Mouse (Mus musculus): ENCODE results near the gene Tub. TPM values are rescaled to one million over a fixed set of nuclear protein-coding genes. Genes with fewer than 3 reads are reported as not detected.

Gene Tub
- polyA plus RNA-seq, 1 experiment, result 0.01 TPM

DNA sequence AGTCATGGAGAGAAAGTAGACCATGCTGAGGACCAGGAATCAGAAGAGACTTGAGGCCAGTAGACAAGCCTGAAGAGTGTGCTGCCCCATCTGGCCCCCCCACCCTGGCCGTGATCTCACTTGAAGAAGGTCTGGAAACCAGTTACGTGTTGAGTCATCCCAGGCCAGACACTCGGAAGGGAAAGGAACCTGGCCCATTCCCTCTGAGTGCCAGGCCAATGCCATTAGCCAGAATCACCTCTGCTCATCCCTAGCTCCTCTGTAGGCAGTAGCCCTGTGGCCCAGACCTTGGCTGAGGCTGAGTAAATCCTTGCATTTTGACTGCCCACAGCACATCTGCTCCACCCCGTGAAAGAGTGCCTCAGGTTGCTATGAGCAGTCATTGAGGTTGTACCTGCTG lies 51.8 kb downstream of the Tub start:
- no peaks in the 10 kb centered on the region for H3K79me2 ChIP-seq (ENCODE audit: control insufficient read depth, insufficient read depth)

DNA sequence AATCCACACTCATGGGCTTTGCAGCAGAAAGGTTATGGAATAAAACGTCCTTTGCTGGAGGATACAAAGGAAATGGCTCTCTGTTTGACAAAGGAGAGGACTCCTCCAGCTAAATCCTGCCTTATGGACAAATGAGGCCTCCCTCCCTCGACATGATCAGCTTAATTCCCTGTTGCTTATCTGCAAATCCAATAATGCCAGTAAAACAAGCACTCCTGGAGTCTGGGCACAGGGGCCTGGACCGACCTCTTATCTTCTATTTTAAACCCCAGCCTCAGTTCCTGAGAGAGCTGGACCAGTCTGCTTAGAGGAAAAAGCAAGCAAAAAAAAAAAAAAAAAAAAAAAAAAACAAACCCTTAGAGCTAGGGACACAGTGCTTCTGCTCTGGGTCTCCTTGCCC lies 53.5 kb downstream of the Tub start:
- TF ChIP-seq CTCF (IDR thresholded peaks at IDR 0.05; ENCODE audit: control insufficient read depth, insufficient read depth, insufficient read length), result no peak
- no peak for TF ChIP-seq MYOG (IDR thresholded peaks at IDR 0.05; ENCODE audit: control insufficient read depth, extremely low read depth, insufficient read length)
- TF ChIP-seq MYOD1 (IDR thresholded peaks at IDR 0.05; ENCODE audit: control insufficient read depth, insufficient read length, low read depth), result no peak
- TF ChIP-seq USF1 (IDR thresholded peaks at IDR 0.05; ENCODE audit: low read depth), result no peak
- no peak for TF ChIP-seq MAX (IDR thresholded peaks at IDR 0.05)
- TF ChIP-seq CEBPB (IDR thresholded peaks at IDR 0.05; ENCODE audit: low read depth), result no peak
- TF ChIP-seq FOSL1 (IDR thresholded peaks at IDR 0.05; ENCODE audit: insufficient read depth, low read length, poor library complexity, severe bottlenecking), result no peak
- no peaks in the 10 kb centered on the region for H3K79me3 ChIP-seq (ENCODE audit: low read depth)

More for the DNA sequence above, 51.8 kb downstream of the Tub start:
- Histone ChIP-seq H3K4me3 (ENCODE audit: insufficient read depth, poor library complexity, severe bottlenecking) (no peak overlapping the region), H3ac (ENCODE audit: control insufficient read depth, insufficient read length, low read depth) (no peak overlapping the region), H3K79me3 (ENCODE audit: low read depth) (no peaks in the 10 kb centered on the region), H3K36me3 (ENCODE audit: control insufficient read depth, insufficient read depth) (no peaks in the 10 kb centered on the region), H3K27me3 (ENCODE audit: control insufficient read depth, insufficient read depth, insufficient read length) (no peaks in the 10 kb centered on the region)
- TF ChIP-seq MYOG (IDR thresholded peaks at IDR 0.05; ENCODE audit: control insufficient read depth, extremely low read depth, insufficient read length) (no peak), FOSL1 (IDR thresholded peaks at IDR 0.05; ENCODE audit: insufficient read depth, low read length, poor library complexity, severe bottlenecking) (no peak), USF1 (IDR thresholded peaks at IDR 0.05; ENCODE audit: low read depth) (no peak), CTCF (IDR thresholded peaks at IDR 0.05; ENCODE audit: control insufficient read depth, insufficient read depth, insufficient read length) (no peak), MAX (IDR thresholded peaks at IDR 0.05) (no peak), MYOD1 (IDR thresholded peaks at IDR 0.05; ENCODE audit: control insufficient read depth, insufficient read length, low read depth) (no peak), CEBPB (IDR thresholded peaks at IDR 0.05; ENCODE audit: low read depth) (no peak)

DNA sequence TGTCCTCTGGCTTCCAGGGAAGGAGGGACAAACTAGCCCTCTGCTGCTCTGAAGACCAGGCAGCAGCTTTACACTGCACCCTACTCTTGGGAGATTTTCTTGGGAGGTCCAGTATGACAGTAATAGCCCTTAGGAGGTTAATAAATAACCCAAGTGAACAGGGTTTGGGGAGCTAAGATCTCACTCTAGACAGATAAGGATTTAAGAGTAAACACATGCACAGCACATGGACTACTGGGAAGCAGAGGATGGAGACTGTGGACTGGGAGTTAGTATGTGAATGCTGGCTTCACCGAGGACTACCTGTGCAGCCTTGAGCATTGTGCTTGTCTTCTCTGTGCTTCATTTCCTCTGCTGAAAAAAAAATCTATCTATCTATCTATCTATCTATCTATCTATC lies 59.1 kb downstream of the Tub start:
- TF ChIP-seq USF1 (IDR thresholded peaks at IDR 0.05; ENCODE audit: low read depth), result no peak
- no peak for TF ChIP-seq FOSL1 (IDR thresholded peaks at IDR 0.05; ENCODE audit: insufficient read depth, low read length, poor library complexity, severe bottlenecking)
- TF ChIP-seq CEBPB (IDR thresholded peaks at IDR 0.05; ENCODE audit: low read depth), result no peak
- TF ChIP-seq CTCF (IDR thresholded peaks at IDR 0.05; ENCODE audit: control insufficient read depth, insufficient read depth, insufficient read length), result no peak
- TF ChIP-seq MAX (IDR thresholded peaks at IDR 0.05), result no peak
- TF ChIP-seq MYOG (IDR thresholded peaks at IDR 0.05; ENCODE audit: control insufficient read depth, extremely low read depth, insufficient read length), result no peak
- no peak for TF ChIP-seq MYOD1 (IDR thresholded peaks at IDR 0.05; ENCODE audit: control insufficient read depth, insufficient read length, low read depth)
- H3K79me3 ChIP-seq (ENCODE audit: low read depth), result no peaks in the 10 kb centered on the region
- H3K4me3 ChIP-seq (ENCODE audit: insufficient read depth, poor library complexity, severe bottlenecking), result no peak overlapping the region
- no peaks in the 10 kb centered on the region for H3K36me3 ChIP-seq (ENCODE audit: control insufficient read depth, insufficient read depth)
- no peak overlapping the region for H3ac ChIP-seq (ENCODE audit: control insufficient read depth, insufficient read length, low read depth)
- H3K27me3 ChIP-seq (ENCODE audit: control insufficient read depth, insufficient read depth, insufficient read length), result peaks cover 17% of the 10 kb centered on the region
- no peaks in the 10 kb centered on the region for H3K79me2 ChIP-seq (ENCODE audit: control insufficient read depth, insufficient read depth)

More for the DNA sequence above, 53.5 kb downstream of the Tub start:
- no peak overlapping the region for H3K4me3 ChIP-seq (ENCODE audit: insufficient read depth, poor library complexity, severe bottlenecking)
- no peaks in the 10 kb centered on the region for H3K79me2 ChIP-seq (ENCODE audit: control insufficient read depth, insufficient read depth)
- H3ac ChIP-seq (ENCODE audit: control insufficient read depth, insufficient read length, low read depth), result no peak overlapping the region
- H3K27me3 ChIP-seq (ENCODE audit: control insufficient read depth, insufficient read depth, insufficient read length), result no peaks in the 10 kb centered on the region
- H3K36me3 ChIP-seq (ENCODE audit: control insufficient read depth, insufficient read depth), result no peaks in the 10 kb centered on the region

DNA sequence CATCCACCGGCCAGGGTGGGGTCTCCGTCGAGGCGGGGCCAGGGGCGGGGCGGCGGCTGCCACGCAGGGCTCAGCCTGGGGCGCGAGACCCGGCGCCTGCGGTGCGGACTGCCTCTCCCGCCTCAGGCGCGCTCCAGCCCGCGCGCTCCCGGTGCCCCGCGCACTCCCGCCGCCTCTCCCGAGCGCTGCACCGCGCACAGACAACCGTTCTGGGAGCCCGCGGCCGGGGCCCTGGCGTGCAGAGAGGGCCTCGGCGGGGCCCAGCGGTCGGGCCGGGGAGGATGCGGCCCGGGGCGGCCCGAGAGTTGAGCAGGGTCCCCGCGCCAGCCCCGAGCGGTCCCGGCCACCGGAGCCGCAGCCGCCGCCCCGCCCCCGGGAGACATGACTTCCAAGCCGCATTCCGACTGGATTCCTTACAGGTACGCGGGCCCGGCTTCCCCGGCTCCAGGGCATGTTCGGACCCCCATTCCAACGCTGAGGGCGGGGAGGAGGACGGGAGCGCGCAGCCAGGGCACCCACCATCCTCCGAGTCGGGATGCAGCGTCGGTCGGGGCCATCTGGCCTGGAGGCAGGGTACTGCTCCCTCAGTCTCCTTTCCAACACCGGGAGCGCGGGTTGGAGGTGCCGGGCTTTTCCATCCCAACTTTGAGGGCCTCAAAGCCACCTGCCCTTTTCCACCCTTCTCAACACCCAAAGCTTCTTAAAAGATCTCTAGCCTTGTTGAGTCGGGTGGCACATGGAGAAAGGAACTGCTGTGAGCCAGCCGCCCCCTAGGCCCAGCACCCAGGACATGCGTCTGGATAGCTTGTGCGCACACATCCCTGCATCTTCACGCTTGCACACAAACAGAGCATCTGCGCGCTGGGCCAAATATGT lies 60.8 kb downstream of the Tub start:
- Histone ChIP-seq H3K36me3 (ENCODE audit: control insufficient read depth, insufficient read depth) (no peaks in the 10 kb centered on the region), H3K79me2 (ENCODE audit: control insufficient read depth, insufficient read depth) (no peaks in the 10 kb centered on the region), H3K4me3 (ENCODE audit: insufficient read depth, poor library complexity, severe bottlenecking) (no peak overlapping the region), H3K27me3 (ENCODE audit: control insufficient read depth, insufficient read depth, insufficient read length) (peaks cover 17% of the 10 kb centered on the region), H3K79me3 (ENCODE audit: low read depth) (no peaks in the 10 kb centered on the region), H3ac (ENCODE audit: control insufficient read depth, insufficient read length, low read depth) (no peak overlapping the region)
- TF ChIP-seq MAX (IDR thresholded peaks at IDR 0.05), result no peak
- no peak for TF ChIP-seq MYOD1 (IDR thresholded peaks at IDR 0.05; ENCODE audit: control insufficient read depth, insufficient read length, low read depth)
- TF ChIP-seq CTCF (IDR thresholded peaks at IDR 0.05; ENCODE audit: control insufficient read depth, insufficient read depth, insufficient read length), result no peak
- TF ChIP-seq USF1 (IDR thresholded peaks at IDR 0.05; ENCODE audit: low read depth), result no peak
- TF ChIP-seq CEBPB (IDR thresholded peaks at IDR 0.05; ENCODE audit: low read depth), result no peak
- no peak for TF ChIP-seq FOSL1 (IDR thresholded peaks at IDR 0.05; ENCODE audit: insufficient read depth, low read length, poor library complexity, severe bottlenecking)
- TF ChIP-seq MYOG (IDR thresholded peaks at IDR 0.05; ENCODE audit: control insufficient read depth, extremely low read depth, insufficient read length), result no peak

DNA sequence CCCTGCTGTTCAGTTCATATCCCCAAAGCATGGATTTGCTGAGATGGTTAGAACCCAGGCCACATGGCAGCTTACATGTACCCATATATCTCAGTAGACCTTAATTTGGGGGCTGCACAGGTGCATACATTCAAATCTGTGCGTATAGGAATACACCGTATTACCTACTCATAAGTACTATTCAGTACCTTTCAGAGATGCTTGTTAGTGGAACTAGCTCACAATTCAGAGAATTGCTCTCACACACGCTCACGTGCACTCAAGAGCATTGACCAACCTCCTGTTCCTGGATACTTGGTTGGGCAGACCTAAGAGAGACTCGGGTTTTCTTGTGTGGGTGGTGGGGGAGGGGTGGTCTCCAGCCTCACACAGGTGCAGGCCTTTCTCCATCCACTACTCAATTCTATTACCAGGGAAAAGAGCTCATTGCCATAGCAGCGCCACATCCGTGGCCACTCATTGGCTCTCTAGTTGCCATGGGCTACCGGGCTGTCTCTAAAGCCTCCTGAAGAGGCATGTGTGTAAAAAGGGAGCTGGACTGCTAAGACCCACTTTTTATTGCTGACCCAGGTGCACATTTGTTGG lies 61.5 kb downstream of the Tub start:
- H3K79me2 ChIP-seq (ENCODE audit: control insufficient read depth, insufficient read depth), result no peaks in the 10 kb centered on the region
- peaks cover 17% of the 10 kb centered on the region for H3K27me3 ChIP-seq (ENCODE audit: control insufficient read depth, insufficient read depth, insufficient read length)
- H3K79me3 ChIP-seq (ENCODE audit: low read depth), result no peaks in the 10 kb centered on the region
- no peak for TF ChIP-seq CTCF (IDR thresholded peaks at IDR 0.05; ENCODE audit: control insufficient read depth, insufficient read depth, insufficient read length)
- TF ChIP-seq FOSL1 (IDR thresholded peaks at IDR 0.05; ENCODE audit: insufficient read depth, low read length, poor library complexity, severe bottlenecking), result no peak
- TF ChIP-seq MYOD1 (IDR thresholded peaks at IDR 0.05; ENCODE audit: control insufficient read depth, insufficient read length, low read depth), result no peak
- TF ChIP-seq CEBPB (IDR thresholded peaks at IDR 0.05; ENCODE audit: low read depth), result no peak
- no peak for TF ChIP-seq USF1 (IDR thresholded peaks at IDR 0.05; ENCODE audit: low read depth)
- no peak for TF ChIP-seq MAX (IDR thresholded peaks at IDR 0.05)
- TF ChIP-seq MYOG (IDR thresholded peaks at IDR 0.05; ENCODE audit: control insufficient read depth, extremely low read depth, insufficient read length), result no peak
- H3K4me3 ChIP-seq (ENCODE audit: insufficient read depth, poor library complexity, severe bottlenecking), result no peak overlapping the region
- H3K36me3 ChIP-seq (ENCODE audit: control insufficient read depth, insufficient read depth), result no peaks in the 10 kb centered on the region
- H3ac ChIP-seq (ENCODE audit: control insufficient read depth, insufficient read length, low read depth), result no peak overlapping the region

Measured in C2C12 (cell line).